Mouse (Mus musculus) liver, postnatal 0 days (tissue): ENCODE results near the gene Tbc1d2b.

ENCODE experiments used
- CTCF ChIP-seq: sonication (generic); IDR thresholded peaks from 2 replicates; pipeline ENCODE4 v1.5.1; 2016; ENCODE audit warnings: antibody characterized with exemption, low read depth
- EP300 ChIP-seq: IDR thresholded peaks from 2 replicates; pipeline ENCODE4 v1.6.1; 2016; ENCODE audit warnings: antibody characterized with exemption, low read depth, mild to moderate bottlenecking

GRCm38 (mm10) chr9:90270944-90271295, 316 bp upstream of the Tbc1d2b start:
- TF ChIP-seq CTCF: no peak
- TF ChIP-seq EP300: no peak
